In the genomic region with DNA sequence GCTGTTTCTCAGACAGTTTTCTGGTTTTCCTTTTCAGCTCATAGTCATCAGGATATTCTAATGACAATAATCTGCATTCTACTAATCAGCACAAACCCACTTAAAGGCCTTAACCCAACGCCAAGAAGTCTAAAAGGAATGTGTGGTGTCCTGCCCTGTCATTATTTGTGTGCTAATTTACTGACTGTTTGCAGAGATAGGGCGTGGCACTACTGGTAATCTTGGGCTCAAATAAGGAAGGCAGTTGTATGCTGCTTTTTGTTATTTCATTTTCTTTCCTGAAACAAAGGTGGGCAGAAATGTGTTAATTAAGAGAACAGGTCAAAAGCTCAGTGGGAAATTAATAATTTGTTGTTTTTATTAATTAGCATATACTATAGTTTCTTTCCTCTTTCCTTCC, we compare ENCODE assay signal across 16 mouse cellular contexts.
"Had no signal": no experiment of that assay in that cellular context is flagged by ENCODE, and none has a peak within 500 bp of the region (broad histone marks: within the 10 kb centered on the region; RNA-seq: fewer than 3 reads in every experiment).

No protein-coding gene starts in this region.

- H3K4me1 ChIP-seq: limb, embryonic 12.5 days; midbrain, embryonic 12.5 days; neural tube, embryonic 13.5 days had no signal

- H3K9ac ChIP-seq: limb, embryonic 12.5 days; liver, embryonic 15.5 days; midbrain, embryonic 12.5 days; neural tube, embryonic 13.5 days had no signal

- H3K9me3 ChIP-seq: limb, embryonic 12.5 days; liver, embryonic 15.5 days; megakaryocyte, embryonic 14.5 days; midbrain, embryonic 12.5 days; neural tube, embryonic 13.5 days had no signal

- H3K27me3 ChIP-seq: limb, embryonic 12.5 days; liver, embryonic 15.5 days; megakaryocyte, embryonic 14.5 days; midbrain, embryonic 12.5 days; neural tube, embryonic 13.5 days had no signal

- H3K4me3 ChIP-seq: layer of hippocampus, adult 2 months; limb, embryonic 12.5 days; liver, embryonic 15.5 days; megakaryocyte, embryonic 14.5 days; midbrain, embryonic 12.5 days; neural tube, embryonic 13.5 days had no signal

- ATAC-seq: lung, postnatal 0 days; midbrain, embryonic 16.5 days had no signal

- H3K4me2 ChIP-seq: limb, embryonic 12.5 days; liver, embryonic 15.5 days; midbrain, embryonic 12.5 days; neural tube, embryonic 13.5 days had no signal

- DNase-seq: kidney, adult 11 months; kidney, postnatal 10 days; kidney, postnatal 4 days; lung, adult 2 months; lung, postnatal 36 days; right cerebral cortex, postnatal 25 days; thymus, adult 2 months; thymus, postnatal 25 days had no signal

- H3K36me3 ChIP-seq: liver, embryonic 15.5 days had no signal

- H3K27ac ChIP-seq: layer of hippocampus, adult 2 months; limb, embryonic 12.5 days; liver, embryonic 15.5 days; midbrain, embryonic 12.5 days; neural tube, embryonic 13.5 days had no signal
